Mouse (Mus musculus) ES-CJ7 (cell line): Measurements from ENCODE around the gene Cdh4.

Source experiments
- DNase-seq: peaks from one replicate; pipeline ENCODE4 v3.0.0; 2011; ENCODE audit warnings: low read depth, low spot score

The Cdh4 gene

GRCm38 (mm10) chr2:179467839-179468445 lies 25.7 kb downstream of the Cdh4 start:
- no peak for DNase-seq

- peak; percentile 44 for DNase-seq
Measured at GRCm38 (mm10) chr2:179476622-179477021, 34.4 kb downstream of the Cdh4 start.

- DNase-seq, result no peak
Measured at GRCm38 (mm10) chr2:179480800-179481200, 38.6 kb downstream of the Cdh4 start.

GRCm38 (mm10) chr2:179481363-179481762 lies 39.1 kb downstream of the Cdh4 start:
- no peak for DNase-seq

GRCm38 (mm10) chr2:179488526-179489139 lies 46.4 kb downstream of the Cdh4 start:
- peak; percentile 55 for DNase-seq

- DNase-seq, result no peak
Measured at GRCm38 (mm10) chr2:179491891-179492290, 49.7 kb downstream of the Cdh4 start.

GRCm38 (mm10) chr2:179494276-179494675 lies 52.0 kb downstream of the Cdh4 start:
- no peak for DNase-seq

- DNase-seq, result no peak
Measured at GRCm38 (mm10) chr2:179510439-179510838, 68.2 kb downstream of the Cdh4 start.

- no peak for DNase-seq
Measured at GRCm38 (mm10) chr2:179516559-179516958, 74.3 kb downstream of the Cdh4 start.

GRCm38 (mm10) chr2:179518456-179519032 lies 76.3 kb downstream of the Cdh4 start:
- DNase-seq, result no peak

GRCm38 (mm10) chr2:179519161-179519560 lies 76.9 kb downstream of the Cdh4 start:
- DNase-seq, result no peak

- peak; percentile 38 for DNase-seq
Measured at GRCm38 (mm10) chr2:179519931-179520330, 77.7 kb downstream of the Cdh4 start.

- no peak for DNase-seq
Measured at GRCm38 (mm10) chr2:179520941-179521340, 78.7 kb downstream of the Cdh4 start.

GRCm38 (mm10) chr2:179521444-179521843 lies 79.2 kb downstream of the Cdh4 start:
- DNase-seq, result no peak

- DNase-seq, result peak; percentile 83
Measured at GRCm38 (mm10) chr2:179522141-179522540, 79.9 kb downstream of the Cdh4 start.

GRCm38 (mm10) chr2:179526976-179527375 lies 84.7 kb downstream of the Cdh4 start:
- peak; percentile 60 for DNase-seq

- DNase-seq, result no peak
Measured at GRCm38 (mm10) chr2:179530436-179531040, 88.3 kb downstream of the Cdh4 start.

GRCm38 (mm10) chr2:179533196-179533595 lies 91.0 kb downstream of the Cdh4 start:
- DNase-seq, result no peak

GRCm38 (mm10) chr2:179533881-179534280 lies 91.7 kb downstream of the Cdh4 start:
- no peak for DNase-seq

- no peak for DNase-seq
Measured at GRCm38 (mm10) chr2:179535204-179535603, 93.0 kb downstream of the Cdh4 start.

- no peak for DNase-seq
Measured at GRCm38 (mm10) chr2:179536762-179537161, 94.5 kb downstream of the Cdh4 start.

- DNase-seq, result no peak
Measured at GRCm38 (mm10) chr2:179537390-179537789, 95.2 kb downstream of the Cdh4 start.
